Mouse (Mus musculus): ENCODE results near the gene Olfr1311. TPM values are rescaled to one million over a fixed set of nuclear protein-coding genes. Genes with fewer than 3 reads are reported as not detected.
"Not testable (repeated sequence)": the region's sequence is repeated elsewhere in the genome, so short reads cannot be mapped to it uniquely, and the experiment has no call there.

The Olfr1311 gene
- not detected in 2 replicates for polyA plus RNA-seq (2016; fragmentation: Nextera tagmentation; extraction: Ambion mirVana)

GRCm38 (mm10) chr2:112024312-112024711, at the start of gene Olfr1311:
Gene Olfr1311 (minus strand): TSS chr2:112024412.
- no peaks in the 10 kb centered on the region for H3K27me3 ChIP-seq
- no peak within 1 kb of the TSS for H3K4me2 ChIP-seq (replicated peaks)
- H3K4me1 ChIP-seq = no peaks in the 10 kb centered on the region
- ATAC-seq (ENCODE audit: insufficient number of reproducible peaks, insufficient read depth, low FRiP score, low TSS enrichment) = no peak
- no peak within 1 kb of the TSS for H3K9ac ChIP-seq
- 85% methylated on average over 2 of the region's 2 CpGs for WGBS
- H3K36me3 ChIP-seq = no peaks in the 10 kb centered on the region
- no peak within 1 kb of the TSS for H3K27ac ChIP-seq
- H3K4me3 ChIP-seq = no peak within 1 kb of the TSS
- no peaks in the 10 kb centered on the region for H3K9me3 ChIP-seq

- no peaks in the 10 kb centered on the region for H3K27me3 ChIP-seq
- no peak within 1 kb of the TSS for H3K4me2 ChIP-seq (replicated peaks)
- no peak within 1 kb of the TSS for H3K9ac ChIP-seq
- H3K4me3 ChIP-seq = no peak within 1 kb of the TSS
- no peaks in the 10 kb centered on the region for H3K4me1 ChIP-seq
- no peak within 1 kb of the TSS for H3K27ac ChIP-seq
- 24% methylated on average over 1 of the region's 1 CpGs for WGBS
- no peak for ATAC-seq (ENCODE audit: insufficient number of reproducible peaks, insufficient read depth, low FRiP score, low TSS enrichment)
- H3K9me3 ChIP-seq = no peaks in the 10 kb centered on the region
- H3K36me3 ChIP-seq = no peaks in the 10 kb centered on the region
Measured at GRCm38 (mm10) chr2:112050138-112050537, 25.9 kb upstream of the Olfr1311 start, which contains the start of gene Olfr1312. Gene Olfr1312 (minus strand): TSS chr2:112050238.

GRCm38 (mm10) chr2:112026971-112027370, 2.8 kb upstream of the Olfr1311 start:
- not testable (repeated sequence) for ATAC-seq (ENCODE audit: insufficient number of reproducible peaks, insufficient read depth, low FRiP score, low TSS enrichment); H3K4me2 ChIP-seq (replicated peaks); H3K4me3 ChIP-seq; H3K9ac ChIP-seq; H3K27ac ChIP-seq; H3K4me1 ChIP-seq; H3K36me3 ChIP-seq; H3K9me3 ChIP-seq; H3K27me3 ChIP-seq
- 50% methylated on average over 6 of the region's 6 CpGs for WGBS

DNA sequence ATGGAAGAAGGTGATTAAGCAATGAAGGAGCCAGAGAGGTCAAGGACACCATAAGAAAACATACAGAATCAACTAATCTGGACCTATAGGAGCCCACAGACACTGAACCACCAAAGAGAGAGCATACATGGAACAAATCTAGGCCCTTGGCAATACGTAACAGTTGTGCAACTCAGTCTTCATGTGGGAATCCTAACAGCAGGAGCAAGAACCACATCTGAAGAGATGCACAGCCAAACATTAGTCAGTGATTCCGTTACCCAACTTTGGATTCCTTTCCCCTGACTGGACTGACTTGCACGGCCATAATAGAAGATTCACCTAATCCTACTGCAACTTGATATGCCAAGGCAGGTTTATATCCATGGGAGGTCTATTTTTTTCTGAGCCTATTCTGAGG, 9.3 kb downstream of the Olfr1311 start:
- WGBS = 78% methylated on average over 3 of the region's 3 CpGs
- no peaks in the 10 kb centered on the region for H3K27me3 ChIP-seq
- no peak overlapping the region for H3K4me3 ChIP-seq
- H3K27ac ChIP-seq = no peak overlapping the region
- no peak overlapping the region for H3K9ac ChIP-seq
- no peak overlapping the region for H3K4me2 ChIP-seq (replicated peaks)
- H3K4me1 ChIP-seq = no peaks in the 10 kb centered on the region
- no peaks in the 10 kb centered on the region for H3K9me3 ChIP-seq
- H3K36me3 ChIP-seq = no peaks in the 10 kb centered on the region
- no peak for ATAC-seq (ENCODE audit: insufficient number of reproducible peaks, insufficient read depth, low FRiP score, low TSS enrichment)

DNA sequence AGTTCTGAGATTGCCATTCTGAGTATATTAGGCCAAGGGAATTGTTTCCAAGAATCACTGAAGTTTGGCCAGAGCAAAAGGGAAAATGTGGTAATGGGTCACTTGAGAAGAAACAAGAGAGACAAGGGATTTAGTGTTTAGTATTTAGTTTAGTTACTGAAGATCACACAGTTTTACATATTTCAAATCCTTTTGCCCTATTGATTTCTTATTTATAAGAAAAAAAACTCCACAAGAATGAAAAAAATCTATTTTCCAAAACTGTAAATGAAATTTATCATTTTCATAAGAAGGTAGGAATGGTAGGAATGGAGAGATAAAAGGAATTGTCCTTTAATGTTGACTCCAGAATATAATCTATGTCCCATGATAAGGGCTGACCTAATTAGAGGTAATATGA, 11.6 kb downstream of the Olfr1311 start, which contains the start of gene Olfr1310:
Gene Olfr1310 (minus strand): TSS at position 101 of the 400 bp plus-strand sequence.
- Histone ChIP-seq H3K4me1 (no peaks in the 10 kb centered on the region), H3K9ac (no peak within 1 kb of the TSS), H3K27ac (no peak within 1 kb of the TSS), H3K9me3 (no peaks in the 10 kb centered on the region), H3K4me2 (replicated peaks) (no peak within 1 kb of the TSS), H3K36me3 (no peaks in the 10 kb centered on the region), H3K27me3 (no peaks in the 10 kb centered on the region), H3K4me3 (no peak within 1 kb of the TSS)
- no peak for ATAC-seq (ENCODE audit: insufficient number of reproducible peaks, insufficient read depth, low FRiP score, low TSS enrichment)

DNA sequence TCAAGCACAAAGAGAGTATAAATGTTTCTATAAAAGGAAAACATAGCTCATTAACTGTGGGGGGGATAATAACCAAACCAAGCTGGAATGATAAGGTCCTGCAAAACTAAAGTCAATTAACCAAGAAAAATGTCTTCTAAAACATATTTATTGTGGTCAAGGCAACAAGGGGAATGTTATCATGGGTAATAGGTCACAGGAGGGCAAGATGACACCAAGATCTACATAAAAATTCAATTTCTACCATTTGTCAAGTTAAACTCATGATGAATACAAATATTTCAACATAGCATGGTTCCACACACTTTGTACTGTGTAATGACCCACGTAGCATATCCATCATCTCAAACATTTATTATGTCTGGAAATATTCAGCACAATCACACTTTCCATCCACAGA, 34.0 kb downstream of the Olfr1311 start, which contains the start of gene Olfr1309:
Gene Olfr1309 (minus strand): TSS at position 101 of the 400 bp plus-strand sequence.
- Histone ChIP-seq H3K27ac (no peak within 1 kb of the TSS), H3K4me2 (replicated peaks) (no peak within 1 kb of the TSS), H3K36me3 (no peaks in the 10 kb centered on the region), H3K9ac (no peak within 1 kb of the TSS), H3K4me1 (no peaks in the 10 kb centered on the region), H3K9me3 (no peaks in the 10 kb centered on the region), H3K27me3 (no peaks in the 10 kb centered on the region), H3K4me3 (no peak within 1 kb of the TSS)
- 71% methylated on average over 1 of the region's 1 CpGs for WGBS
- no peak for ATAC-seq (ENCODE audit: insufficient number of reproducible peaks, insufficient read depth, low FRiP score, low TSS enrichment)

Other genes with a start within 250 kb of the Olfr1311 start
- not detected in 2 replicates for gene Olfr1302, start 247.0 kb downstream of the Olfr1311 start, polyA plus RNA-seq (2016; fragmentation: Nextera tagmentation; extraction: Ambion mirVana)
- gene Olfr1303, start 204.1 kb downstream of the Olfr1311 start, polyA plus RNA-seq (2016; fragmentation: Nextera tagmentation; extraction: Ambion mirVana) = not detected in 2 replicates
- not detected in 2 replicates for gene Olfr1305, start 147.3 kb downstream of the Olfr1311 start, polyA plus RNA-seq (2016; fragmentation: Nextera tagmentation; extraction: Ambion mirVana)
- gene Olfr1306, start 108.1 kb downstream of the Olfr1311 start, polyA plus RNA-seq (2016; fragmentation: Nextera tagmentation; extraction: Ambion mirVana) = not detected in 2 replicates
- gene Olfr1307, start 75.0 kb downstream of the Olfr1311 start, polyA plus RNA-seq (2016; fragmentation: Nextera tagmentation; extraction: Ambion mirVana) = not detected in 2 replicates
- not detected in 2 replicates for gene Olfr1308, start 59.5 kb downstream of the Olfr1311 start, polyA plus RNA-seq (2016; fragmentation: Nextera tagmentation; extraction: Ambion mirVana)
- not detected in 2 replicates for gene Olfr1309, start 34.1 kb downstream of the Olfr1311 start, polyA plus RNA-seq (2016; fragmentation: Nextera tagmentation; extraction: Ambion mirVana)
- gene Olfr1310, start 11.7 kb downstream of the Olfr1311 start, polyA plus RNA-seq (2016; fragmentation: Nextera tagmentation; extraction: Ambion mirVana) = not detected in 2 replicates
- gene Olfr1312, start 25.8 kb upstream of the Olfr1311 start, polyA plus RNA-seq (2016; fragmentation: Nextera tagmentation; extraction: Ambion mirVana) = not detected in 2 replicates
- gene Olfr1313, start 53.4 kb upstream of the Olfr1311 start, polyA plus RNA-seq (2016; fragmentation: Nextera tagmentation; extraction: Ambion mirVana) = not detected in 2 replicates
- gene Olfr1314, start 72.4 kb upstream of the Olfr1311 start, polyA plus RNA-seq (2016; fragmentation: Nextera tagmentation; extraction: Ambion mirVana) = not detected in 2 replicates
- not detected in 2 replicates for gene Olfr1315-ps1, start 91.0 kb upstream of the Olfr1311 start, polyA plus RNA-seq (2016; fragmentation: Nextera tagmentation; extraction: Ambion mirVana)
- not detected in 2 replicates for gene Olfr1316, start 110.6 kb upstream of the Olfr1311 start, polyA plus RNA-seq (2016; fragmentation: Nextera tagmentation; extraction: Ambion mirVana)
- gene Olfr1317, start 115.9 kb upstream of the Olfr1311 start, polyA plus RNA-seq (2016; fragmentation: Nextera tagmentation; extraction: Ambion mirVana) = not detected in 2 replicates
- not detected in 2 replicates for gene Olfr1318, start 129.8 kb upstream of the Olfr1311 start, polyA plus RNA-seq (2016; fragmentation: Nextera tagmentation; extraction: Ambion mirVana)
- 15.1 and 17.7 TPM in 2 replicates for gene Lpcat4, start 215.1 kb upstream of the Olfr1311 start, polyA plus RNA-seq (2016; fragmentation: Nextera tagmentation; extraction: Ambion mirVana)
- not detected in 2 replicates for gene Nutm1, start 234.9 kb upstream of the Olfr1311 start, polyA plus RNA-seq (2016; fragmentation: Nextera tagmentation; extraction: Ambion mirVana)
- 169 and 180 TPM in 2 replicates for gene Nop10, start 237.5 kb upstream of the Olfr1311 start, polyA plus RNA-seq (2016; fragmentation: Nextera tagmentation; extraction: Ambion mirVana)
- gene Slc12a6, start 241.4 kb upstream of the Olfr1311 start, polyA plus RNA-seq (2016; fragmentation: Nextera tagmentation; extraction: Ambion mirVana) = 12.9 and 14.3 TPM in 2 replicates
- not detected in 2 replicates for gene Gm21985, start 241.9 kb upstream of the Olfr1311 start, polyA plus RNA-seq (2016; fragmentation: Nextera tagmentation; extraction: Ambion mirVana)

Measured in embryonic facial prominence, embryonic 12.5 days (tissue).